Comparison of ENCODE assay signal across 12 mouse cellular contexts in the genomic region with DNA sequence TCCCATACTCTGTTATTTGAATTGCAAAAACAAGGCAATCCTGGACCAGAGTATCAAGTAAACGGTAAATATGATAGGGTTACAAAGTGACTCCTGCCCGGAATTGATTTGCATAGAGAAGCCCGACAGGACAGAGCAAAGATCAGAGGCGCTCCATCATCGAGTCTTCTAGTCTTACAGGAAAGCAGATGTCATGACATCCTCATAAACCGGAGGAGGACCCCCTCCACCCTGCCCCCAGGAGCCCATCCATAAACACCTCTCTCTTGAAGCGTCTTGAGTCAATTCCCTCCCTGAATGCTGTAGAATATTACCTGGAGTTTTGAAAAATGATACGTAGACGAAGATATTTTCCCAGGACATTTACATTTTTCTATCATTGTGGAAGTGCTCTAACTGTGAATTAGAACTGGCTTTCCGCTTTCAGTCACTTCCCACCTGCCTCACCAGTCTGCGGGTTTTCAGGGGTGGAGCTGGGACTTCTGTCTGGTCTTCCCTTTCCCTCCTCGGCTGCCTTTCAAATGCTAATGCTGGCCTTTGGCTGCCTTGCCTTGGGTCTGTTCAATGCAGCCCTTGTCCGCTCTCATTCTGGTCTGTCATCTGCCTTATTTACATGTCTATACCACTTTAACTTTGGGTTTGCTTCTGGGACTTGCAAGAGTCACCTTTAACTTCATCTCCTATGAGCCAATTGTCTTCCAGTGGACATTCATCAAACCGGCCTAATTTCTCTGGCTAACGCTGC. TPM values are rescaled to one million over a fixed set of nuclear protein-coding genes. Genes with fewer than 3 reads are reported as not detected.
A peak's percentile ranks its signal among the peaks of the same experiment; 100 is the strongest.
DNase-seq lines count a peak whose midpoint lies in the region; ATAC-seq and TF ChIP-seq lines count a peak whose summit lies in the region.
"Had no signal": no experiment of that assay in that cellular context is flagged by ENCODE, and none has a peak within 500 bp of the region (broad histone marks: within the 10 kb centered on the region; RNA-seq: fewer than 3 reads in every experiment).

No protein-coding gene starts in this region.

- H3K4me1 ChIP-seq in E14TG2a.4 (replicated peaks; ENCODE audit: low read depth, low read length): peaks cover 89% of the 10 kb centered on the region
- peaks cover 15% of the 10 kb centered on the region for H3K4me1 ChIP-seq in forebrain, embryonic 15.5 days
- peaks cover 20% of the 10 kb centered on the region for H3K4me1 ChIP-seq in midbrain, embryonic 11.5 days (ENCODE audit: control insufficient read depth, insufficient read depth, low read length)
- H3K4me1 ChIP-seq: liver, embryonic 13.5 days had no signal

- no peaks in the 10 kb centered on the region for H3K9me3 ChIP-seq in E14TG2a.4 (ENCODE audit: low read length)
- H3K9me3 ChIP-seq in forebrain, embryonic 15.5 days: no peaks in the 10 kb centered on the region
- no peaks in the 10 kb centered on the region for H3K9me3 ChIP-seq in midbrain, embryonic 11.5 days (ENCODE audit: control insufficient read depth, low read length)
- H3K9me3 ChIP-seq: liver, embryonic 13.5 days had no signal

- H3K9ac ChIP-seq in forebrain, embryonic 15.5 days (replicated peaks): no peak overlapping the region
- H3K9ac ChIP-seq in midbrain, embryonic 11.5 days (ENCODE audit: low read length): no peak overlapping the region
- H3K9ac ChIP-seq: liver, embryonic 13.5 days had no signal

- no peak for ATAC-seq in forebrain, embryonic 15.5 days (replicated peaks)
- ATAC-seq in midbrain, embryonic 11.5 days (ENCODE audit: low FRiP score): peak; percentile 80

- peak overlapping the region; percentile 69 for H3K4me3 ChIP-seq in E14TG2a.4 (replicated peaks; ENCODE audit: low read length)
- H3K4me3 ChIP-seq in forebrain, embryonic 15.5 days: no peak overlapping the region
- H3K4me3 ChIP-seq in midbrain, embryonic 11.5 days (ENCODE audit: low read depth, low read length): no peak overlapping the region
- H3K4me3 ChIP-seq: liver, embryonic 13.5 days had no signal

- WGBS in forebrain, embryonic 15.5 days: 4% methylated on average over 15 of the region's 15 CpGs
- WGBS in midbrain, embryonic 11.5 days: 2% methylated on average over 15 of the region's 15 CpGs

- DNase-seq in R1 (ENCODE audit: low read depth, low spot score): peak; percentile 98
- DNase-seq in midbrain, embryonic 11.5 days (ENCODE audit: low spot score, missing footprints): peak; percentile 93
- no peak for DNase-seq in right cerebral cortex, postnatal 4 days
- no peak for DNase-seq in T-cell, adult 2 months (ENCODE audit: low spot score)
- DNase-seq in thymus, postnatal 4 days: no peak
- DNase-seq: gastrocnemius, postnatal 10 days; kidney, adult 8-10 months; liver, embryonic 13.5 days; right cerebral cortex, postnatal 14 days; thymus, postnatal 25 days had no signal

- no peak for TF ChIP-seq CTCF in E14TG2a.4 (conservative IDR thresholded peaks at IDR 0.05; ENCODE audit: low read length)

- peak overlapping the region; percentile 19; the same call in 1 of the 2 replicates for H3K4me2 ChIP-seq in forebrain, embryonic 15.5 days (replicated peaks)
- H3K4me2 ChIP-seq in midbrain, embryonic 11.5 days: peak overlapping the region; percentile 46
- H3K4me2 ChIP-seq: liver, embryonic 13.5 days had no signal

- no peaks in the 10 kb centered on the region for H3K27me3 ChIP-seq in E14TG2a.4 (ENCODE audit: insufficient read depth, low read length)
- no peaks in the 10 kb centered on the region; the same call in 1 of the 2 replicates for H3K27me3 ChIP-seq in forebrain, embryonic 15.5 days
- H3K27me3 ChIP-seq in midbrain, embryonic 11.5 days (ENCODE audit: control insufficient read depth, insufficient read depth, low read length): no peaks in the 10 kb centered on the region

- no peaks in the 10 kb centered on the region for H3K36me3 ChIP-seq in E14TG2a.4 (ENCODE audit: insufficient read depth, low read length)
- H3K36me3 ChIP-seq in forebrain, embryonic 15.5 days: no peaks in the 10 kb centered on the region
- no peaks in the 10 kb centered on the region for H3K36me3 ChIP-seq in midbrain, embryonic 11.5 days (ENCODE audit: control insufficient read depth, insufficient read depth, low read length)
- H3K36me3 ChIP-seq: liver, embryonic 13.5 days had no signal

- no peak overlapping the region for H3K27ac ChIP-seq in forebrain, embryonic 15.5 days (replicated peaks)
- H3K27ac ChIP-seq in midbrain, embryonic 11.5 days (ENCODE audit: low read depth, low read length): no peak overlapping the region; the same call in 1 of the 2 replicates
- H3K27ac ChIP-seq: liver, embryonic 13.5 days had no signal

RNA-seq across cellular contexts. Expression of a gene that starts 41.9 kb away (rescaled TPM):
- 0.55 and 0.70 TPM in 2 replicates for polyA plus RNA-seq in forebrain, embryonic 15.5 days (2015; fragmentation: Nextera tagmentation; extraction: Ambion mirVana)
- 4.1 and 4.7 TPM in 2 replicates for polyA plus RNA-seq in midbrain, embryonic 11.5 days (2014; fragmentation: Nextera tagmentation; extraction: Ambion mirVana)
- polyA plus RNA-seq: liver, embryonic 13.5 days had no signal

RNA-seq across cellular contexts. Expression of a gene that starts 46.9 kb away (rescaled TPM):
- 8.0 and 8.2 TPM in 2 replicates for polyA plus RNA-seq in forebrain, embryonic 15.5 days (2015; fragmentation: Nextera tagmentation; extraction: Ambion mirVana)
- 7.9 and 8.3 TPM in 2 replicates for polyA plus RNA-seq in midbrain, embryonic 11.5 days (2014; fragmentation: Nextera tagmentation; extraction: Ambion mirVana)

Comparison
In these comparisons a context has a peak if more than half of its experiments do, and no peak if none do; other contexts are left out.
1. DNase-seq: peak in R1 (single experiment) and midbrain, embryonic 11.5 days (single experiment); none in right cerebral cortex, postnatal 4 days (single experiment), T-cell, adult 2 months (single experiment) and thymus, postnatal 4 days (single experiment).